Comparison of ENCODE assay signal across 10 mouse cellular contexts in genomic region chr7:66477475-66477874, GRCm38 (mm10). TPM values are rescaled to one million over a fixed set of nuclear protein-coding genes. Genes with fewer than 3 reads are reported as not detected.
A peak's percentile ranks its signal among the peaks of the same experiment; 100 is the strongest.
DNase-seq lines count a peak whose midpoint lies in the region; ATAC-seq lines count a peak whose summit lies in the region.
"Had no signal": no experiment of that assay in that cellular context is flagged by ENCODE, and none has a peak within 500 bp of the region (broad histone marks: within the 10 kb centered on the region; RNA-seq: fewer than 3 reads in every experiment).

No protein-coding gene starts in this region.

- H3K4me1 ChIP-seq in intestine, embryonic 14.5 days (replicated peaks; ENCODE audit: control insufficient read depth, insufficient read depth, low read length), result no peaks in the 10 kb centered on the region
- no peaks in the 10 kb centered on the region for H3K4me1 ChIP-seq in intestine, embryonic 16.5 days (ENCODE audit: control insufficient read depth, insufficient read depth, low read length)
- H3K4me1 ChIP-seq: neural tube, embryonic 13.5 days had no signal

- no peaks in the 10 kb centered on the region for H3K36me3 ChIP-seq in intestine, embryonic 14.5 days (ENCODE audit: control insufficient read depth, insufficient read depth, low read length)
- H3K36me3 ChIP-seq in intestine, embryonic 16.5 days (ENCODE audit: control insufficient read depth, insufficient read depth, low read length), result no peaks in the 10 kb centered on the region
- H3K36me3 ChIP-seq: neural tube, embryonic 13.5 days had no signal

- no peaks in the 10 kb centered on the region for H3K9me3 ChIP-seq in intestine, embryonic 14.5 days (ENCODE audit: control insufficient read depth, low read length)
- H3K9me3 ChIP-seq in intestine, embryonic 16.5 days (ENCODE audit: control insufficient read depth, low read length), result no peaks in the 10 kb centered on the region
- H3K9me3 ChIP-seq: neural tube, embryonic 13.5 days had no signal

- no peak overlapping the region for H3K4me2 ChIP-seq in intestine, embryonic 14.5 days (ENCODE audit: low read length)
- H3K4me2 ChIP-seq in intestine, embryonic 16.5 days (ENCODE audit: low read depth, low read length), result no peak overlapping the region
- H3K4me2 ChIP-seq: neural tube, embryonic 13.5 days had no signal

- H3K9ac ChIP-seq in intestine, embryonic 14.5 days (ENCODE audit: low read length), result no peak overlapping the region
- H3K9ac ChIP-seq in intestine, embryonic 16.5 days (ENCODE audit: low read depth, low read length), result no peak overlapping the region
- H3K9ac ChIP-seq: neural tube, embryonic 13.5 days had no signal

- WGBS in intestine, embryonic 14.5 days, result 55% methylated on average over 5 of the region's 5 CpGs
- WGBS in intestine, embryonic 16.5 days, result 50% methylated on average over 5 of the region's 5 CpGs

- H3K27me3 ChIP-seq in intestine, embryonic 14.5 days (replicated peaks; ENCODE audit: control insufficient read depth, insufficient read depth, low read length), result no peaks in the 10 kb centered on the region
- no peaks in the 10 kb centered on the region for H3K27me3 ChIP-seq in intestine, embryonic 16.5 days (replicated peaks; ENCODE audit: control insufficient read depth, insufficient read depth, low read length)
- H3K27me3 ChIP-seq: neural tube, embryonic 13.5 days had no signal

- H3K27ac ChIP-seq in intestine, embryonic 14.5 days (ENCODE audit: low read depth), result no peak overlapping the region
- H3K27ac ChIP-seq in intestine, embryonic 16.5 days (ENCODE audit: low read length), result no peak overlapping the region
- H3K27ac ChIP-seq: neural tube, embryonic 13.5 days had no signal

- no peak overlapping the region for H3K4me3 ChIP-seq in intestine, embryonic 14.5 days (ENCODE audit: low read depth, low read length)
- H3K4me3 ChIP-seq in intestine, embryonic 16.5 days (ENCODE audit: low read length), result no peak overlapping the region
- H3K4me3 ChIP-seq: neural tube, embryonic 13.5 days had no signal

- DNase-seq in intestine, embryonic 14.5 days (ENCODE audit: low spot score), result peak; percentile 63
- DNase-seq in urinary bladder, postnatal 36 days (ENCODE audit: low spot score in 2 of 2), result peak; percentile 8 to 27
- no peak for DNase-seq in urinary bladder, postnatal 25 days (ENCODE audit: low spot score)
- peak; percentile 5 for DNase-seq in fat pad, adult 2 months (ENCODE audit: extremely low read depth, low read depth, low spot score)
- DNase-seq in frontal cortex, postnatal 10 days (ENCODE audit: low spot score in 2 of 2), result no peak
- DNase-seq in gastrocnemius, adult 8-10 months (ENCODE audit: low spot score in 2 of 2), result no peak
- no peak for DNase-seq in layer of hippocampus, adult 8-10 months (ENCODE audit: low spot score in 2 of 2)
- DNase-seq: cerebellum, adult 9-11 months had no signal

- no peak for ATAC-seq in intestine, embryonic 14.5 days (replicated peaks; ENCODE audit: low FRiP score, low TSS enrichment, low read depth)
- no peak for ATAC-seq in intestine, embryonic 16.5 days

RNA-seq across cellular contexts. Expression of gene Aldh1a3, which starts 50.2 kb away (rescaled TPM):
- 8.4 and 8.5 TPM in 2 replicates for polyA plus RNA-seq in intestine, embryonic 14.5 days (2014; fragmentation: Nextera tagmentation; extraction: Ambion mirVana)
- polyA plus RNA-seq in intestine, embryonic 16.5 days (2015; fragmentation: Nextera tagmentation; extraction: Ambion mirVana), result 27.0 and 27.4 TPM in 2 replicates
- total RNA-seq in gastrocnemius, adult 8-10 months (2022), result 1 to 10 TPM in 3 of 4 experiments, under 1 TPM in 1; 0.63 to 1.6 (median 1.1) TPM
- total RNA-seq in layer of hippocampus, adult 8-10 months (2022), result 1 to 10 TPM in 2 of 4 experiments, under 1 TPM in 2; 0.50 to 1.6 (median 1.0) TPM

Comparison
In these comparisons a context has a peak if more than half of its experiments do, and no peak if none do; other contexts are left out.
1. DNase-seq: peak in intestine, embryonic 14.5 days (single experiment), urinary bladder, postnatal 36 days (2 of 2) and fat pad, adult 2 months (single experiment); none in urinary bladder, postnatal 25 days (single experiment), frontal cortex, postnatal 10 days (0 of 2), gastrocnemius, adult 8-10 months (0 of 2) and layer of hippocampus, adult 8-10 months (0 of 2).